In genomic region chr15:89170102-89170501, GRCm38 (mm10) we compare ENCODE assay signal across 8 mouse cellular contexts. TPM values are rescaled to one million over a fixed set of nuclear protein-coding genes. Genes with fewer than 3 reads are reported as not detected.
DNase-seq lines count a peak whose midpoint lies in the region; ATAC-seq and TF ChIP-seq lines count a peak whose summit lies in the region.

No protein-coding gene starts in this region.

- no peak overlapping the region for H3K9ac ChIP-seq in midbrain, embryonic 16.5 days (ENCODE audit: low read depth, low read length)
- no peak overlapping the region for H3K9ac ChIP-seq in heart, postnatal 0 days (replicated peaks; ENCODE audit: low read depth, low read length)
- no peak overlapping the region; the same call in 1 of the 2 replicates for H3K9ac ChIP-seq in neural tube, embryonic 14.5 days (replicated peaks; ENCODE audit: low read depth, low read length)

- no peak overlapping the region for H3K4me2 ChIP-seq in midbrain, embryonic 16.5 days (ENCODE audit: low read length)
- H3K4me2 ChIP-seq in heart, postnatal 0 days (ENCODE audit: low read depth, low read length), result 0 out of 2 replicates have a peak overlapping the region, but pooled peaks have one; percentile 19
- no peak overlapping the region for H3K4me2 ChIP-seq in neural tube, embryonic 14.5 days (ENCODE audit: low read depth, low read length)

- peaks cover 6% of the 10 kb centered on the region; the same call in 1 of the 2 replicates for H3K27me3 ChIP-seq in midbrain, embryonic 10.5 days (ENCODE audit: low read depth, poor library complexity, severe bottlenecking)
- H3K27me3 ChIP-seq in midbrain, embryonic 16.5 days (ENCODE audit: control insufficient read depth, insufficient read depth, low read depth, low read length), result no peaks in the 10 kb centered on the region
- no peaks in the 10 kb centered on the region for H3K27me3 ChIP-seq in heart, postnatal 0 days (ENCODE audit: control insufficient read depth, insufficient read depth, low read length)
- H3K27me3 ChIP-seq in limb, embryonic 10.5 days (ENCODE audit: low read depth, poor library complexity, severe bottlenecking), result no peaks in the 10 kb centered on the region
- no peaks in the 10 kb centered on the region for H3K27me3 ChIP-seq in neural tube, embryonic 14.5 days (ENCODE audit: control insufficient read depth, insufficient read depth, low read length)

- TF ChIP-seq CTCF in heart, postnatal 0 days (IDR thresholded peaks at IDR 0.05; ENCODE audit: low read depth), result no peak

- H3K4me1 ChIP-seq in midbrain, embryonic 10.5 days, result peaks cover 61% of the 10 kb centered on the region
- peaks cover 43% of the 10 kb centered on the region for H3K4me1 ChIP-seq in midbrain, embryonic 16.5 days (ENCODE audit: control insufficient read depth, insufficient read depth, low read length)
- peaks cover 56% of the 10 kb centered on the region for H3K4me1 ChIP-seq in heart, postnatal 0 days (ENCODE audit: control insufficient read depth, insufficient read depth)
- H3K4me1 ChIP-seq in limb, embryonic 10.5 days, result peaks cover 65% of the 10 kb centered on the region
- H3K4me1 ChIP-seq in neural tube, embryonic 14.5 days (ENCODE audit: control insufficient read depth, insufficient read depth, low read length), result peaks cover 46% of the 10 kb centered on the region

- H3K36me3 ChIP-seq in midbrain, embryonic 10.5 days, result peaks cover 68% of the 10 kb centered on the region
- H3K36me3 ChIP-seq in midbrain, embryonic 16.5 days (ENCODE audit: control insufficient read depth, insufficient read depth, low read length), result peaks cover 18% of the 10 kb centered on the region
- H3K36me3 ChIP-seq in heart, postnatal 0 days (replicated peaks; ENCODE audit: control insufficient read depth, insufficient read depth, low read length), result peaks cover 32% of the 10 kb centered on the region
- peaks cover 65% of the 10 kb centered on the region for H3K36me3 ChIP-seq in limb, embryonic 10.5 days
- H3K36me3 ChIP-seq in neural tube, embryonic 14.5 days (ENCODE audit: control insufficient read depth, insufficient read depth, low read length), result peaks cover 30% of the 10 kb centered on the region

- 68% methylated on average over 3 of the region's 3 CpGs for WGBS in midbrain, embryonic 10.5 days
- 76% methylated on average over 3 of the region's 3 CpGs for WGBS in midbrain, embryonic 16.5 days
- 11% methylated on average over 3 of the region's 3 CpGs for WGBS in heart, postnatal 0 days
- 63% methylated on average over 3 of the region's 3 CpGs for WGBS in limb, embryonic 10.5 days
- WGBS in neural tube, embryonic 14.5 days, result 71% methylated on average over 3 of the region's 3 CpGs

- peak overlapping the region; percentile 71 for H3K27ac ChIP-seq in midbrain, embryonic 10.5 days (replicated peaks)
- H3K27ac ChIP-seq in midbrain, embryonic 16.5 days (ENCODE audit: low read length), result no peak overlapping the region
- H3K27ac ChIP-seq in heart, postnatal 0 days (ENCODE audit: low read depth), result peak overlapping the region; percentile 92
- peak overlapping the region; percentile 80 for H3K27ac ChIP-seq in limb, embryonic 10.5 days
- 0 out of 2 replicates have a peak overlapping the region, but pooled peaks have one; percentile 22 for H3K27ac ChIP-seq in neural tube, embryonic 14.5 days (ENCODE audit: low read depth, low read length)

- no peaks in the 10 kb centered on the region for H3K9me3 ChIP-seq in midbrain, embryonic 10.5 days (replicated peaks)
- no peaks in the 10 kb centered on the region for H3K9me3 ChIP-seq in midbrain, embryonic 16.5 days (replicated peaks; ENCODE audit: control insufficient read depth, low read length, poor library complexity, severe bottlenecking)
- no peaks in the 10 kb centered on the region for H3K9me3 ChIP-seq in heart, postnatal 0 days (replicated peaks; ENCODE audit: control insufficient read depth, low read length)
- no peaks in the 10 kb centered on the region for H3K9me3 ChIP-seq in limb, embryonic 10.5 days (replicated peaks)
- no peaks in the 10 kb centered on the region for H3K9me3 ChIP-seq in neural tube, embryonic 14.5 days (ENCODE audit: control insufficient read depth, low read length)

- no peak for TF ChIP-seq EP300 in heart, postnatal 0 days (IDR thresholded peaks at IDR 0.05; ENCODE audit: low read depth)

- ATAC-seq in midbrain, embryonic 16.5 days, result no peak
- ATAC-seq in heart, postnatal 0 days (ENCODE audit: insufficient read depth, low read depth), result peak; percentile 24
- ATAC-seq in neural tube, embryonic 14.5 days (ENCODE audit: low read depth), result no peak

- no peak for DNase-seq in midbrain, embryonic 10.5 days (ENCODE audit: low spot score)
- no peak for DNase-seq in heart, postnatal 0 days (ENCODE audit: low spot score)
- no peak for DNase-seq in limb, embryonic 10.5 days (ENCODE audit: low spot score)
- DNase-seq in MN1 (ENCODE audit: low spot score), result no peak
- DNase-seq in ovary, adult 18-20 months (ENCODE audit: low spot score), result no peak
- no peak for DNase-seq in embryo, embryonic 10.5 days (ENCODE audit: low spot score)

- H3K4me3 ChIP-seq in midbrain, embryonic 10.5 days, result no peak overlapping the region
- no peak overlapping the region for H3K4me3 ChIP-seq in midbrain, embryonic 16.5 days (ENCODE audit: low read depth, low read length)
- H3K4me3 ChIP-seq in heart, postnatal 0 days (ENCODE audit: low read depth, low read length), result no peak overlapping the region
- peak overlapping the region; percentile 27; the same call in 1 of the 2 replicates for H3K4me3 ChIP-seq in limb, embryonic 10.5 days
- H3K4me3 ChIP-seq in neural tube, embryonic 14.5 days (ENCODE audit: low read depth, low read length), result no peak overlapping the region

RNA-seq across cellular contexts. Expression of gene Plxnb2, which starts 10.5 kb away (rescaled TPM):
- 130 and 144 TPM in 2 replicates for polyA plus RNA-seq in midbrain, embryonic 10.5 days (2016; fragmentation: Nextera tagmentation; extraction: Ambion mirVana)
- polyA plus RNA-seq in midbrain, embryonic 16.5 days (2015; fragmentation: Nextera tagmentation; extraction: Ambion mirVana), result 90.1 and 92.1 TPM in 2 replicates
- total RNA-seq in heart, postnatal 0 days (2014; rRNA removed; ENCODE audit: low replicate concordance), result 153 and 199 TPM in 2 replicates
- polyA plus RNA-seq in heart, postnatal 0 days (2015; fragmentation: Nextera tagmentation; extraction: Ambion mirVana), result 51.6 and 54.5 TPM in 2 replicates
- polyA plus RNA-seq in limb, embryonic 10.5 days (2016; fragmentation: Nextera tagmentation; extraction: Ambion mirVana), result 147 and 162 TPM in 2 replicates
- 66.4 and 100 TPM in 2 replicates for polyA plus RNA-seq in neural tube, embryonic 14.5 days (2014; fragmentation: Nextera tagmentation; extraction: Ambion mirVana)

RNA-seq across cellular contexts. Expression of gene Mapk11, which starts 20.7 kb away (rescaled TPM):
- polyA plus RNA-seq in midbrain, embryonic 10.5 days (2016; fragmentation: Nextera tagmentation; extraction: Ambion mirVana), result 38.8 and 47.4 TPM in 2 replicates
- polyA plus RNA-seq in midbrain, embryonic 16.5 days (2015; fragmentation: Nextera tagmentation; extraction: Ambion mirVana), result 29.0 and 32.6 TPM in 2 replicates
- total RNA-seq in heart, postnatal 0 days (2014; rRNA removed; ENCODE audit: low replicate concordance), result 1.0 and 4.9 TPM in 2 replicates
- polyA plus RNA-seq in heart, postnatal 0 days (2015; fragmentation: Nextera tagmentation; extraction: Ambion mirVana), result 2.5 and 2.6 TPM in 2 replicates
- 20.3 and 21.8 TPM in 2 replicates for polyA plus RNA-seq in limb, embryonic 10.5 days (2016; fragmentation: Nextera tagmentation; extraction: Ambion mirVana)
- polyA plus RNA-seq in neural tube, embryonic 14.5 days (2014; fragmentation: Nextera tagmentation; extraction: Ambion mirVana), result 24.9 and 32.9 TPM in 2 replicates

RNA-seq across cellular contexts. Expression of gene Dennd6b, which starts 26.2 kb away (rescaled TPM):
- polyA plus RNA-seq in midbrain, embryonic 10.5 days (2016; fragmentation: Nextera tagmentation; extraction: Ambion mirVana), result 27.7 and 37.3 TPM in 2 replicates
- 120 and 124 TPM in 2 replicates for polyA plus RNA-seq in midbrain, embryonic 16.5 days (2015; fragmentation: Nextera tagmentation; extraction: Ambion mirVana)
- 15.2 and 19.2 TPM in 2 replicates for total RNA-seq in heart, postnatal 0 days (2014; rRNA removed; ENCODE audit: low replicate concordance)
- 14.5 and 14.8 TPM in 2 replicates for polyA plus RNA-seq in heart, postnatal 0 days (2015; fragmentation: Nextera tagmentation; extraction: Ambion mirVana)
- polyA plus RNA-seq in limb, embryonic 10.5 days (2016; fragmentation: Nextera tagmentation; extraction: Ambion mirVana), result 21.2 and 27.5 TPM in 2 replicates
- polyA plus RNA-seq in neural tube, embryonic 14.5 days (2014; fragmentation: Nextera tagmentation; extraction: Ambion mirVana), result 83.0 and 94.5 TPM in 2 replicates

RNA-seq across cellular contexts. Expression of gene Mapk12, which starts 29.6 kb away (rescaled TPM):
- 31.8 and 36.7 TPM in 2 replicates for polyA plus RNA-seq in midbrain, embryonic 10.5 days (2016; fragmentation: Nextera tagmentation; extraction: Ambion mirVana)
- 3.0 and 4.4 TPM in 2 replicates for polyA plus RNA-seq in midbrain, embryonic 16.5 days (2015; fragmentation: Nextera tagmentation; extraction: Ambion mirVana)
- total RNA-seq in heart, postnatal 0 days (2014; rRNA removed; ENCODE audit: low replicate concordance), result 7.1 and 55.2 TPM in 2 replicates
- polyA plus RNA-seq in heart, postnatal 0 days (2015; fragmentation: Nextera tagmentation; extraction: Ambion mirVana), result 18.6 and 18.9 TPM in 2 replicates
- 21.5 and 26.4 TPM in 2 replicates for polyA plus RNA-seq in limb, embryonic 10.5 days (2016; fragmentation: Nextera tagmentation; extraction: Ambion mirVana)
- 2.9 and 5.2 TPM in 2 replicates for polyA plus RNA-seq in neural tube, embryonic 14.5 days (2014; fragmentation: Nextera tagmentation; extraction: Ambion mirVana)

RNA-seq across cellular contexts. Expression of gene Ppp6r2, which starts 41.3 kb away (rescaled TPM):
- 25.4 and 41.8 TPM in 2 replicates for polyA plus RNA-seq in midbrain, embryonic 10.5 days (2016; fragmentation: Nextera tagmentation; extraction: Ambion mirVana)
- polyA plus RNA-seq in midbrain, embryonic 16.5 days (2015; fragmentation: Nextera tagmentation; extraction: Ambion mirVana), result 76.7 and 82.0 TPM in 2 replicates
- total RNA-seq in heart, postnatal 0 days (2014; rRNA removed; ENCODE audit: low replicate concordance), result 65.1 and 98.4 TPM in 2 replicates
- 27.4 and 27.7 TPM in 2 replicates for polyA plus RNA-seq in heart, postnatal 0 days (2015; fragmentation: Nextera tagmentation; extraction: Ambion mirVana)
- polyA plus RNA-seq in limb, embryonic 10.5 days (2016; fragmentation: Nextera tagmentation; extraction: Ambion mirVana), result 15.4 and 21.2 TPM in 2 replicates
- polyA plus RNA-seq in neural tube, embryonic 14.5 days (2014; fragmentation: Nextera tagmentation; extraction: Ambion mirVana), result 85.5 and 92.7 TPM in 2 replicates
